Mouse (Mus musculus) thymus, postnatal 36 days (tissue): ENCODE measurements around the gene Gm1330.
"Not testable (repeated sequence)": the region's sequence is repeated elsewhere in the genome, so short reads cannot be mapped to it uniquely, and the experiment has no call there.

Source experiments
- DNase-seq, 2 experiments: peaks; one replicate each; pipeline ENCODE4 v3.0.0; 2022; ENCODE audit warnings: mixed read lengths in 2 of 2

Gm1330 gene

GRCm38 (mm10) chr2:149003151-149003550, at the start of gene Gm1330:
Gene Gm1330, minus strand, starts transcription at chr2:149003251.
- no peak for DNase-seq

- not testable (repeated sequence) for DNase-seq
Measured at GRCm38 (mm10) chr2:149017137-149017536, 14.1 kb upstream of the Gm1330 start, which contains the start of gene Gm10750. Gene Gm10750, minus strand, starts transcription at chr2:149017237.

- no peak for DNase-seq
Measured at GRCm38 (mm10) chr2:149004826-149005225, 1.8 kb upstream of the Gm1330 start.

- DNase-seq: no peak
Measured at GRCm38 (mm10) chr2:148995133-148995532, 7.9 kb downstream of the Gm1330 start.
